11 mouse cellular contexts compared by ENCODE assay signal in genomic region chr4:149254827-149255226, GRCm38 (mm10). TPM values are rescaled to one million over a fixed set of nuclear protein-coding genes. Genes with fewer than 3 reads are reported as not detected.
DNase-seq lines count a peak whose midpoint lies in the region; ATAC-seq lines count a peak whose summit lies in the region.
"Had no signal": no experiment of that assay in that cellular context is flagged by ENCODE, and none has a peak within 500 bp of the region (broad histone marks: within the 10 kb centered on the region; RNA-seq: fewer than 3 reads in every experiment).

No protein-coding gene starts in this region.

- no peak for DNase-seq in heart, embryonic 10.5 days (ENCODE audit: low spot score)
- no peak for DNase-seq in forebrain, embryonic 10.5 days (ENCODE audit: extremely low spot score, low spot score)
- no peak for DNase-seq in retina, embryonic 14.5 days (ENCODE audit: low spot score)
- DNase-seq in layer of hippocampus, postnatal 10 days (ENCODE audit: low spot score in 2 of 2): no peak
- no peak for DNase-seq in adrenal gland, adult 2 months
- DNase-seq: cerebellum, postnatal 10 days; liver had no signal

- ATAC-seq in heart, embryonic 13.5 days (ENCODE audit: extremely low read depth, insufficient number of reproducible peaks, low FRiP score, low TSS enrichment): no peak
- ATAC-seq in hindbrain, embryonic 12.5 days (ENCODE audit: low FRiP score): no peak; the same call in 1 of the 2 replicates
- ATAC-seq in midbrain, embryonic 15.5 days (replicated peaks): no peak

- no peak overlapping the region for H3K4me3 ChIP-seq in heart, embryonic 13.5 days
- no peak overlapping the region for H3K4me3 ChIP-seq in heart, embryonic 10.5 days
- H3K4me3 ChIP-seq in forebrain, embryonic 10.5 days: no peak overlapping the region
- H3K4me3 ChIP-seq in hindbrain, embryonic 12.5 days: no peak overlapping the region
- H3K4me3 ChIP-seq in midbrain, embryonic 15.5 days: no peak overlapping the region
- H3K4me3 ChIP-seq: embryonic facial prominence, embryonic 15.5 days had no signal

- H3K9me3 ChIP-seq in heart, embryonic 13.5 days: no peaks in the 10 kb centered on the region
- no peaks in the 10 kb centered on the region for H3K9me3 ChIP-seq in heart, embryonic 10.5 days
- no peaks in the 10 kb centered on the region for H3K9me3 ChIP-seq in forebrain, embryonic 10.5 days
- no peaks in the 10 kb centered on the region for H3K9me3 ChIP-seq in hindbrain, embryonic 12.5 days (replicated peaks)
- H3K9me3 ChIP-seq in midbrain, embryonic 15.5 days: no peaks in the 10 kb centered on the region
- H3K9me3 ChIP-seq: embryonic facial prominence, embryonic 15.5 days had no signal

- H3K9ac ChIP-seq in heart, embryonic 13.5 days: peak overlapping the region; percentile 60
- H3K9ac ChIP-seq in hindbrain, embryonic 12.5 days: no peak overlapping the region
- H3K9ac ChIP-seq in midbrain, embryonic 15.5 days: no peak overlapping the region
- H3K9ac ChIP-seq: embryonic facial prominence, embryonic 15.5 days had no signal

- H3K4me1 ChIP-seq in heart, embryonic 13.5 days: peaks cover 29% of the 10 kb centered on the region
- H3K4me1 ChIP-seq in heart, embryonic 10.5 days: 0 out of 2 replicates have a peak, but pooled peaks cover 2% of the 10 kb centered on the region
- peaks cover 28% of the 10 kb centered on the region for H3K4me1 ChIP-seq in forebrain, embryonic 10.5 days
- H3K4me1 ChIP-seq in hindbrain, embryonic 12.5 days: peaks cover 15% of the 10 kb centered on the region
- H3K4me1 ChIP-seq in midbrain, embryonic 15.5 days: peaks cover 15% of the 10 kb centered on the region
- H3K4me1 ChIP-seq: embryonic facial prominence, embryonic 15.5 days had no signal

- peak overlapping the region; percentile 77 for H3K27ac ChIP-seq in heart, embryonic 13.5 days (replicated peaks)
- no peak overlapping the region for H3K27ac ChIP-seq in heart, embryonic 10.5 days
- H3K27ac ChIP-seq in forebrain, embryonic 10.5 days: peak overlapping the region; percentile 84
- peak overlapping the region; percentile 80 for H3K27ac ChIP-seq in hindbrain, embryonic 12.5 days
- peak overlapping the region; percentile 72; the same call in 1 of the 2 replicates for H3K27ac ChIP-seq in midbrain, embryonic 15.5 days

- peak overlapping the region; percentile 20; the same call in 1 of the 2 replicates for H3K4me2 ChIP-seq in heart, embryonic 13.5 days
- H3K4me2 ChIP-seq in hindbrain, embryonic 12.5 days (replicated peaks): no peak overlapping the region
- no peak overlapping the region for H3K4me2 ChIP-seq in midbrain, embryonic 15.5 days
- H3K4me2 ChIP-seq: embryonic facial prominence, embryonic 15.5 days had no signal

- H3K36me3 ChIP-seq in heart, embryonic 13.5 days: peaks cover 79% of the 10 kb centered on the region
- peaks cover 79% of the 10 kb centered on the region for H3K36me3 ChIP-seq in heart, embryonic 10.5 days
- H3K36me3 ChIP-seq in forebrain, embryonic 10.5 days (replicated peaks): peaks cover 75% of the 10 kb centered on the region
- peaks cover 62% of the 10 kb centered on the region for H3K36me3 ChIP-seq in hindbrain, embryonic 12.5 days
- H3K36me3 ChIP-seq in midbrain, embryonic 15.5 days (replicated peaks): peaks cover 44% of the 10 kb centered on the region

- H3K27me3 ChIP-seq in heart, embryonic 13.5 days (replicated peaks): no peaks in the 10 kb centered on the region
- no peaks in the 10 kb centered on the region for H3K27me3 ChIP-seq in heart, embryonic 10.5 days (ENCODE audit: insufficient read depth, poor library complexity, severe bottlenecking)
- no peaks in the 10 kb centered on the region for H3K27me3 ChIP-seq in forebrain, embryonic 10.5 days (ENCODE audit: poor library complexity, severe bottlenecking)
- H3K27me3 ChIP-seq in hindbrain, embryonic 12.5 days: no peaks in the 10 kb centered on the region
- no peaks in the 10 kb centered on the region for H3K27me3 ChIP-seq in midbrain, embryonic 15.5 days (replicated peaks)
- H3K27me3 ChIP-seq: embryonic facial prominence, embryonic 15.5 days had no signal

- WGBS in heart, embryonic 13.5 days: 76% methylated on average over 4 of the region's 4 CpGs
- WGBS in heart, embryonic 10.5 days: 91% methylated on average over 4 of the region's 4 CpGs
- 83% methylated on average over 4 of the region's 4 CpGs for WGBS in forebrain, embryonic 10.5 days
- 47% methylated on average over 4 of the region's 4 CpGs for WGBS in hindbrain, embryonic 12.5 days
- 50% methylated on average over 4 of the region's 4 CpGs for WGBS in midbrain, embryonic 15.5 days

RNA-seq across cellular contexts. Expression of gene Kif1b, which starts 52.7 kb away (rescaled TPM):
- polyA plus RNA-seq in heart, embryonic 13.5 days (2015; fragmentation: Nextera tagmentation; extraction: Ambion mirVana): 37.8 and 39.9 TPM in 2 replicates
- 44.8 and 56.6 TPM in 2 replicates for polyA plus RNA-seq in heart, embryonic 10.5 days (2016; fragmentation: Nextera tagmentation; extraction: Ambion mirVana)
- 55.9 and 59.8 TPM in 2 replicates for polyA plus RNA-seq in forebrain, embryonic 10.5 days (2016; fragmentation: Nextera tagmentation; extraction: Ambion mirVana)
- polyA plus RNA-seq in hindbrain, embryonic 12.5 days (2016; fragmentation: Nextera tagmentation; extraction: Ambion mirVana): 139 and 140 TPM in 2 replicates
- 147 and 154 TPM in 2 replicates for polyA plus RNA-seq in midbrain, embryonic 15.5 days (2015; fragmentation: Nextera tagmentation; extraction: Ambion mirVana)
- 100 to 1,000 TPM; 402 to 413 TPM for total RNA-seq in layer of hippocampus, postnatal 10 days (2021)
- 100 to 1,000 TPM; 118 to 165 TPM for total RNA-seq in adrenal gland, adult 2 months (2021)
- polyA plus RNA-seq in adrenal gland, adult 2 months (2012; rRNA removed): 61.9 and 63.6 TPM in 2 replicates
